Mouse (Mus musculus): ENCODE data around the gene Thrap3. TPM values are rescaled to one million over a fixed set of nuclear protein-coding genes. Genes with fewer than 3 reads are reported as not detected.
"Not testable (repeated sequence)": the region's sequence is repeated elsewhere in the genome, so short reads cannot be mapped to it uniquely, and the experiment has no call there.

Gene Thrap3
- polyA plus RNA-seq, 1 experiment from 2014 or later = 210 TPM

DNA sequence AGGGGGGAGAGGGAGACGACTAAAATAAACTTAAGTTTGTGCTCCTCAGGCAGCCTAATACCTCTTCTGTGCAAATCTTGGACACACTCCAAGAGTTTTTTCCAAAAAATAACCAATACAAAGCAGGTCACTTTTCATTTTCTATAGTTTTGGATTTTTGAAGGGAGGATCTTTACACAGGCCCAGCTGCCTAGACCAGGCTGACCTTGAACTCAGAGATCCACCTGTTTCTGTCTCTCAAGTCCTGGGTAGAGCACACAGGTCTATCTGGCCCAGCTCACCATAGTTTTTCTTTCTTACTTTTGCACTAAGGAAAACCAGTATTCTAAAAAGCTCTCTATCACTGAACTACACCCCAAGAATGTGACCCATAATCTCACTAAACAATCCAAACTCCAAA, 2.5 kb downstream of the Thrap3 start:
- peak overlapping the region; percentile 62 for H3K4me2 ChIP-seq (replicated peaks; ENCODE audit: low read depth, low read length)
- no peak overlapping the region for H3K27ac ChIP-seq (ENCODE audit: low read length)
- no peak for ATAC-seq (ENCODE audit: low FRiP score, low TSS enrichment)
- no peaks in the 10 kb centered on the region for H3K9me3 ChIP-seq (ENCODE audit: low read length)
- no peaks in the 10 kb centered on the region for H3K27me3 ChIP-seq (ENCODE audit: insufficient read depth, low read length)
- peaks cover 45% of the 10 kb centered on the region for H3K4me1 ChIP-seq (ENCODE audit: insufficient read depth, low read length)
- peak overlapping the region; percentile 70 for H3K4me3 ChIP-seq (ENCODE audit: low read length)
- no peaks in the 10 kb centered on the region for H3K36me3 ChIP-seq (ENCODE audit: insufficient read depth, low read length)
- H3K9ac ChIP-seq (replicated peaks; ENCODE audit: low read length) = 0 out of 2 replicates have a peak overlapping the region, but pooled peaks have one; percentile 10
- WGBS = 32% methylated on average over 1 of the region's 1 CpGs

DNA sequence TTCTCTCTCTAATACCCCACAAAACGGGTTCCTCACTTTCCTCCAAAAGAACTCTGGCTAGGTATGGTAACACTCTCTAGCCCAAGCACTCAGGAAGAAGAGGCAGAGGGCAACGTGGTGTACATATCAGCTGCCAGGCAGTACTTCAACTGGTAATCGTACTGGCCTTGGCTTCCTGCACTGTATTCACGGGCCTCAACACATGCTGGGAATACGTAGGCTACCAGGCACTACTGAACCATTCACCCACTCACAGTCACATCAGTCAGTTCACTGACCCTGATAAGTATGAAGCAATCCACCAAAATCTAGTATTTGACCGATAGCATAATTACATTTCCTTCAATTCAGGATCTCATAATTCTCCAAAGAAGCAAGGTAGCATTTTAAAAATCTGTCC, 3.0 kb downstream of the Thrap3 start:
- Histone ChIP-seq H3K27ac (ENCODE audit: low read length) (no peak overlapping the region), H3K9me3 (ENCODE audit: low read length) (no peaks in the 10 kb centered on the region), H3K4me2 (replicated peaks; ENCODE audit: low read depth, low read length) (peak overlapping the region; percentile 62), H3K36me3 (ENCODE audit: insufficient read depth, low read length) (no peaks in the 10 kb centered on the region), H3K4me1 (ENCODE audit: insufficient read depth, low read length) (peaks cover 45% of the 10 kb centered on the region), H3K9ac (replicated peaks; ENCODE audit: low read length) (no peak overlapping the region), H3K4me3 (ENCODE audit: low read length) (peak overlapping the region; percentile 70; the same call in 1 of the 2 replicates), H3K27me3 (ENCODE audit: insufficient read depth, low read length) (no peaks in the 10 kb centered on the region)
- 68% methylated on average over 6 of the region's 6 CpGs for WGBS
- no peak for ATAC-seq (ENCODE audit: low FRiP score, low TSS enrichment)

DNA sequence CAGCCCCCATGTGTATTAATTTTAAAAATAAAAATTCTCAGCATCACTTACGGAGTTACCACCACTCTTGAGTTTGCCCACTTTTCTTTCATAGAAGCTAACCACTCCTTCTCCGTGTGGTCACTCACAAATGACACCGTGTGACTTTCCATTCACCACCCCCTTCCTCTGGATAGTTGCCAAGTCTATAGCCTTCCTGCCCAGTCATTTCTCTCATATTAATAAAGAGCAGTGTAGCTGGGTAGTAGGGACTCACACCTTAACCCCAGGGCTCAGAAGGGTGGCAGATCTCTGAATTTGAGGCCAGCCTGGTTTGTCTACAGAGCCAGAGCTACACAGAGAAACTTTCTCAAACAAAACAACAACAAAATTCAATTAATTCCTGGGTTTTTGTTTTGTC, 5.1 kb downstream of the Thrap3 start:
- Histone ChIP-seq H3K27ac (ENCODE audit: low read length) (no peak overlapping the region), H3K27me3 (ENCODE audit: insufficient read depth, low read length) (no peaks in the 10 kb centered on the region), H3K36me3 (ENCODE audit: insufficient read depth, low read length) (peaks cover 10% of the 10 kb centered on the region; the same call in 1 of the 2 replicates), H3K9me3 (ENCODE audit: low read length) (no peaks in the 10 kb centered on the region), H3K9ac (replicated peaks; ENCODE audit: low read length) (no peak overlapping the region), H3K4me1 (ENCODE audit: insufficient read depth, low read length) (peaks cover 36% of the 10 kb centered on the region), H3K4me2 (replicated peaks; ENCODE audit: low read depth, low read length) (no peak overlapping the region), H3K4me3 (ENCODE audit: low read length) (no peak overlapping the region)
- WGBS = 65% methylated on average over 3 of the region's 3 CpGs
- ATAC-seq (ENCODE audit: low FRiP score, low TSS enrichment) = no peak

DNA sequence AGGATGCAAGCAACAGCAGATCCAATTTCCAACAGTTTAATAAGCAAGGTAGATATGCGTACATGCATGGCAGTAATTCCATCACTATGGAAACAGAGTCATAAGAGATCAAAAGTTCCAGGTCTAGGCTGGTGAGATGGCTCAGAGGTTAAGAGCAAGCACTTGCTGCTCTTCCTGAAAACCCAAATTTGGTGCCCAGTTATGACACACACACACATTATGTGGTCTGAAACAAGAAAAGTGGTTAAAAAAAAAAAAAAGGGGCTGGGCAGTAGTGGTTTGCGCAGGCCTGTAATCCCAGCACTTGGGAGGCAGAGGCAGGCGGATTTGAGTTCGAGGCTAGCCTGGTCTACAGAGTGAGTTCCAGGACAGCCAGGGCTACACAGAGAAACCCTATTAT, 7.6 kb downstream of the Thrap3 start:
- no peak for ATAC-seq (ENCODE audit: low FRiP score, low TSS enrichment)
- H3K4me3 ChIP-seq (ENCODE audit: low read length) = no peak overlapping the region
- no peak overlapping the region for H3K27ac ChIP-seq (ENCODE audit: low read length)
- no peak overlapping the region for H3K9ac ChIP-seq (replicated peaks; ENCODE audit: low read length)
- H3K27me3 ChIP-seq (ENCODE audit: insufficient read depth, low read length) = no peaks in the 10 kb centered on the region
- 96% methylated on average over 4 of the region's 4 CpGs for WGBS
- H3K9me3 ChIP-seq (ENCODE audit: low read length) = no peaks in the 10 kb centered on the region
- peaks cover 25% of the 10 kb centered on the region for H3K4me1 ChIP-seq (ENCODE audit: insufficient read depth, low read length)
- H3K4me2 ChIP-seq (replicated peaks; ENCODE audit: low read depth, low read length) = no peak overlapping the region
- peaks cover 21% of the 10 kb centered on the region; the same call in 1 of the 2 replicates for H3K36me3 ChIP-seq (ENCODE audit: insufficient read depth, low read length)

DNA sequence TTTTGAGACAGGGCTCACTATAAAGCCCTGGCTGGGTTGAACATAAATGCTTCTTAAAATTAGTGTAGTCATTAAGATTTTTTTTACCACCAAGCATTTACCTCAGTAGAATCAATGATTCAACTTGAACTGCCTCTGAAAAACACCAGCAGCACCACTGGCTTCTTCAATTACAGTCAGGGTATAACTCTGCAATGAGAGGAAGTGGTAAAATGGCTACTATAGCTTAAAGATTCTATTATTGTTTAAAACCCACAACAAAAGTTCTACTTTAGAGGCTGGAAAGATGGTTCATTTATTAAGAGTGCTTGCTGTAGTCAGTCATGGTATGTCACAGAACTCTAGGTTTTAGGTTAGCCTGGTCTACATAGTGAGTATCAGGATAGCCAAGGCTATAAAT, 8.3 kb downstream of the Thrap3 start:
- H3K9ac ChIP-seq (replicated peaks; ENCODE audit: low read length) = no peak overlapping the region
- no peak overlapping the region for H3K27ac ChIP-seq (ENCODE audit: low read length)
- ATAC-seq (ENCODE audit: low FRiP score, low TSS enrichment) = no peak
- no peak overlapping the region for H3K4me3 ChIP-seq (ENCODE audit: low read length)
- H3K4me2 ChIP-seq (replicated peaks; ENCODE audit: low read depth, low read length) = no peak overlapping the region
- peaks cover 18% of the 10 kb centered on the region for H3K4me1 ChIP-seq (ENCODE audit: insufficient read depth, low read length)
- H3K27me3 ChIP-seq (ENCODE audit: insufficient read depth, low read length) = no peaks in the 10 kb centered on the region
- no peaks in the 10 kb centered on the region for H3K9me3 ChIP-seq (ENCODE audit: low read length)
- peaks cover 21% of the 10 kb centered on the region; the same call in 1 of the 2 replicates for H3K36me3 ChIP-seq (ENCODE audit: insufficient read depth, low read length)

DNA sequence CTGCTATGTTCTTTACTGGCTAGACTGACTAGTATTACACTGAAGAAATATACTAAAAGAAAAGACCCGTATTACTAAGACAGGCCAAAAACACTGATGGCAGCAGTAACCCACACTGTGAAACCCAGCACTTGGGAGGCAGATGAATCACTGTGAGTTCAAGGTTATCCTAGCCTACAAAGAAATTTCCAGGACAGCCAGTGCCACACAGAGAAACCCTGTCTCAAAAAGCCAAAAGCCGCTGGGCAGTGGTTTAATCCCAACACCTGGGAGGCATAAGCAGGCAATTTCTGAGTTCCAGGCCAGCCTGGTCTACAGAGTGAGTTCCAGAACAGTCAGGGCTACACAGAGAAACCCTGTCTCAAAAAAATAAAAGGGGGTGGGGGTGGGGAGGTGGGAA, 11.9 kb downstream of the Thrap3 start:
- no peak for ATAC-seq (ENCODE audit: low FRiP score, low TSS enrichment)
- peaks cover 24% of the 10 kb centered on the region for H3K36me3 ChIP-seq (ENCODE audit: insufficient read depth, low read length)
- no peak overlapping the region for H3K27ac ChIP-seq (ENCODE audit: low read length)
- no peak overlapping the region for H3K4me3 ChIP-seq (ENCODE audit: low read length)
- no peaks in the 10 kb centered on the region for H3K4me1 ChIP-seq (ENCODE audit: insufficient read depth, low read length)
- H3K27me3 ChIP-seq (ENCODE audit: insufficient read depth, low read length) = no peaks in the 10 kb centered on the region
- WGBS = 83% methylated on average over 2 of the region's 2 CpGs
- H3K9ac ChIP-seq (replicated peaks; ENCODE audit: low read length) = no peak overlapping the region
- H3K4me2 ChIP-seq (replicated peaks; ENCODE audit: low read depth, low read length) = no peak overlapping the region
- H3K9me3 ChIP-seq (ENCODE audit: low read length) = no peaks in the 10 kb centered on the region

DNA sequence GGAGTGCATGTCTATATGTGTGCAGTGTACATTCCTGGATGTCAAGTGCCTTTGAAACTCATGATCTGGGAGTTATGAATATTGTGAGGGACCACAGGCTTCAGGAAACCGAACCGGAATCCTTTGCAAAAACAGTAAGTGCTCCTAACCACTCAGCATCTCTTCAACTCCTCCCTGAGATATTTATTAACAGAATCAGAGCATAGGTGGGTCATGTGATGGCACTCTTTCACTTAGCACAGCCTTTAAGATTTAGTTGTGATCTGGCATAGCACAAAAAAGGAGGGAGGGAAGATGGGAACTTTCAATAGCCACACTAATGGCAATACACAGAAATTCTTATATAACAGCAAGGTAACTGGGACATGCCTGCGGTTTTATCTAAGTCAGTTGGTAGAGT, 15.5 kb downstream of the Thrap3 start:
- Histone ChIP-seq H3K4me2 (replicated peaks; ENCODE audit: low read depth, low read length) (no peak overlapping the region), H3K9ac (replicated peaks; ENCODE audit: low read length) (no peak overlapping the region), H3K27me3 (ENCODE audit: insufficient read depth, low read length) (no peaks in the 10 kb centered on the region), H3K4me1 (ENCODE audit: insufficient read depth, low read length) (no peaks in the 10 kb centered on the region), H3K36me3 (ENCODE audit: insufficient read depth, low read length) (peaks cover 28% of the 10 kb centered on the region), H3K9me3 (ENCODE audit: low read length) (no peaks in the 10 kb centered on the region), H3K4me3 (ENCODE audit: low read length) (no peak overlapping the region), H3K27ac (ENCODE audit: low read length) (no peak overlapping the region)
- ATAC-seq (ENCODE audit: low FRiP score, low TSS enrichment) = no peak
- WGBS = 85% methylated on average over 3 of the region's 3 CpGs

DNA sequence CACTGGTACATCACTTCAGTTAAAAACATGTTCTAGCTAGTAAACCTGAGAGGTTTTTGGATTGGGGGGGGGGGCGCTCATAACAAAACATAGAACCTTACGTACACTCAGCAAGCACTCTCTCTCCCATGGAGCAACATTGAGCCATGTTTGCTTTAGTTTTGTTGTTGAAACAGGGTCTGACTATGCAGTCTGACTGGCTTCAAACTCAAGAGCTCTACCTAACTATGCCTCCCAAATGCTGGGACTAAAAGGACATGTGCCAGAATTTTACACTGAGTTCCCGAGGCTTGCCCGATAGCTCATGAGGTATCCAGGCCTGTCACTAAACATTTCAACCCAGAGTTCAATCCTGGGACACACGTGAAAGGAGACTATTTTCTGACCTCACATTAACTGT, 19.5 kb downstream of the Thrap3 start:
- H3K4me2 ChIP-seq (replicated peaks; ENCODE audit: low read depth, low read length) = no peak overlapping the region
- no peak overlapping the region for H3K9ac ChIP-seq (replicated peaks; ENCODE audit: low read length)

DNA sequence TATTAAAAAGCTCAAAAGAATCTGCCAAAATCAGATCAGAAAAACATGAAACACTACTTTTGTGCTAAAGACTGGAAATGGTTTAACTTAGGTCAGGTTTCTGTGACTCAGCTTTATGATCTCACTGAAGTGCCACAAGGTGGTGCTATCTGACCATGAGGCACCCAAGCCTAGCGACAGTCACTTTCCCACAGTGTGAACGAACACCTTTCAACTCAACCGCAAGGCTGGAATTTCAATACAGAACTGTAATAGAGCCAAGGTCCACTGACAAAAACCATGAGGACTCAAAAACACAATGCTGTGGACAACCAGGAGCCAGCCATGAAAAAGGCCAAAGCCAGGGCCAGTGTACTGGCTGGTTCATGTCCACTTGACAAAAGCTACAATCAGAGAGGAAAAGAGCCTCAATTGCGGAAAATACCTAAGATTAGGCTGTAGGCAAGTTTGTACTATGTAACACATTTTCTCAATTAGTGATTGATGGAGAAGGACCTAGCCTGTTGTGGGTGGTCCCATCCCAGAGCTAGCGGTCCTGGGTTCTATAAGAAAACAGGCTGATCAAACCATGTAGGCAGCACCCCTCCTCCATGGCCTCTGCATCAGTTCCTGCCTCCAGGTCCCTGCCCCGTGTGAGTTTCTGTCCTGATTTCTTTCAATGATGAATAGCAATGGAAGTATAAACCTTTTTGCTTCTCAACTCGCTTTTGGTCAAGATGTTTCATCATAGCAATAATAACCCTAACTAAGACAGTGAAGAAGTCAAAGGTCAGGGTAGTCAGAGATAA, 21.2 kb downstream of the Thrap3 start:
- Histone ChIP-seq H3K4me1 (ENCODE audit: insufficient read depth, low read length) (no peaks in the 10 kb centered on the region), H3K9ac (replicated peaks; ENCODE audit: low read length) (no peak overlapping the region), H3K27me3 (ENCODE audit: insufficient read depth, low read length) (no peaks in the 10 kb centered on the region), H3K27ac (ENCODE audit: low read length) (peak overlapping the region; percentile 39; the same call in 1 of the 2 replicates), H3K9me3 (ENCODE audit: low read length) (no peaks in the 10 kb centered on the region), H3K4me3 (ENCODE audit: low read length) (no peak overlapping the region), H3K4me2 (replicated peaks; ENCODE audit: low read depth, low read length) (no peak overlapping the region), H3K36me3 (ENCODE audit: insufficient read depth, low read length) (peaks cover 44% of the 10 kb centered on the region)
- WGBS = 56% methylated on average over 7 of the region's 7 CpGs
- ATAC-seq (ENCODE audit: low FRiP score, low TSS enrichment) = no peak

More for the DNA sequence above, 19.5 kb downstream of the Thrap3 start:
- Histone ChIP-seq H3K4me3 (ENCODE audit: low read length) (no peak overlapping the region), H3K27me3 (ENCODE audit: insufficient read depth, low read length) (no peaks in the 10 kb centered on the region), H3K36me3 (ENCODE audit: insufficient read depth, low read length) (peaks cover 29% of the 10 kb centered on the region), H3K27ac (ENCODE audit: low read length) (no peak overlapping the region), H3K4me1 (ENCODE audit: insufficient read depth, low read length) (no peaks in the 10 kb centered on the region), H3K9me3 (ENCODE audit: low read length) (no peaks in the 10 kb centered on the region)
- WGBS = 88% methylated on average over 5 of the region's 5 CpGs
- ATAC-seq (ENCODE audit: low FRiP score, low TSS enrichment) = no peak

DNA sequence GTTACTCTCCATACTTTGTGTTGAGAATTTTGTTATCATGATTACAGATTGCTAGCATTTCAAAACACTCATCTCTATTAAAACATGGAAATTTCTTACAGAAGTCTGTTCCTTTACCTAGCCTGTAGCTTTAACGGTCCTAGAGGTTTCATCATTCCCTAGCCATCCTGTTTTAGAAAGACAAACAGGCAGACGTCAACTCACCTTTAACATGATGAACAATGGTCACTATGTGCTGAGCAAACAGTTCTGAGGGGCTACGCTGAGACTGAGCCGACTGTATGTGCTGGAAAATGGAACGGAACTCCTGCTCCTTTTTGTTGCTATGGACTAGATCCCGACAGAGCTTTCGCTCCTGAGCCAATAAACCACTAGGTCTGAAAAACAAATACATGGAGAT, 26.6 kb downstream of the Thrap3 start:
- WGBS = 95% methylated on average over 7 of the region's 7 CpGs
- not testable (repeated sequence) for H3K9ac ChIP-seq (replicated peaks; ENCODE audit: low read length); H3K4me3 ChIP-seq (ENCODE audit: low read length); ATAC-seq (ENCODE audit: low FRiP score, low TSS enrichment); H3K4me1 ChIP-seq (ENCODE audit: insufficient read depth, low read length); H3K27me3 ChIP-seq (ENCODE audit: insufficient read depth, low read length); H3K4me2 ChIP-seq (replicated peaks; ENCODE audit: low read depth, low read length); H3K27ac ChIP-seq (ENCODE audit: low read length); H3K9me3 ChIP-seq (ENCODE audit: low read length)
- peaks cover 65% of the 10 kb centered on the region for H3K36me3 ChIP-seq (ENCODE audit: insufficient read depth, low read length)

Measured in kidney, embryonic 16.5 days (tissue).